Mouse (Mus musculus): ENCODE results near the gene Gm13278.
"Not testable (repeated sequence)": the region's sequence is repeated elsewhere in the genome, so short reads cannot be mapped to it uniquely, and the experiment has no call there.

DNA sequence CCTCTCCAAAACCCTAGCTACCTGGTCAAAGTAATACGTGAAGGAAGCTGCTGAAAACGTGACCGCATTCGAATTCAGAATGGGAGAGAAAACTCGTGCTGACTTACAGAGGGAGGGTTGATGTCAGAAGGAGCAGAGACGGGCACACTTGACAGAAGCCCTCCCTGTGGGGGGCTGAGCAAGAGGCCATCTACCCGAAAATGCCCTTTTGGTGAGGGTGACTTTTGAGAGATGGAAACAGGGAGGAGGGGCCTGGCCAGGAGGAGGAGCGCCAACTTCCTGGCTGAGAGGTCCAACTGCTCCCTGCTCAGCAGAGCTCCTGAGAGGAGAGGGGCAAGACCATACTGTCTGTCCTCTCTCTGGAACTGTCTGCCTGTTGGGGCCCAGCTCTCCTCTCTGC lies 13.9 kb downstream of the Gm13278 start, which contains the start of gene Gm13288:
- not testable (repeated sequence) for TF ChIP-seq POLR2A (IDR thresholded peaks at IDR 0.05; ENCODE audit: insufficient read depth, low read length); CTCF (IDR thresholded peaks at IDR 0.05; ENCODE audit: low read depth, low read length); EP300 (IDR thresholded peaks at IDR 0.05; ENCODE audit: insufficient read depth, low read depth, low read length)

Measured in ES-Bruce4 (cell line).